Mouse (Mus musculus): ENCODE results near the gene Runx1.
A peak's percentile ranks its signal among the peaks of the same experiment; 100 is the strongest.

Gene Runx1

GRCm38 (mm10) chr16:92744172-92744777 is 81.7 kb downstream of the Runx1 start:
- no peak for DNase-seq

DNA sequence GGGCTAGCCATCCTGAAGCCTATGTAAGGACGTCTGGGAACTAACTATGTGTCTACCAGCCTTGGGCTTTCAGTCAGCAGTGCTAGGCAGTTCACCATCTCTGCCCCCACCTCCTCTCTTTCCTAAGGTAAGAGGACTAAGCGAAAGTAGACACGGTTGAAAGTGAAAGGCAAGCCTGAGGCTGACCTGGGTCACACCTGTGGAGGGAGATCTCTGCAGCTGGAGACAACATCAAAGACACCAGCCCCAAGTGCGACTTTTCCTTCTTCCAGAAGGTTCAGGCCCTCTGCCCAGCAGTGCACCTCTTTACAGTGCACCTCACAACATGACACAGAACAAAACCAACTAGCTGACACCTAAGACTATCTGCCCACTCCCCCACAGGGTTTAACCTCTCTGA is 82.2 kb downstream of the Runx1 start:
- DNase-seq, result no peak

DNA sequence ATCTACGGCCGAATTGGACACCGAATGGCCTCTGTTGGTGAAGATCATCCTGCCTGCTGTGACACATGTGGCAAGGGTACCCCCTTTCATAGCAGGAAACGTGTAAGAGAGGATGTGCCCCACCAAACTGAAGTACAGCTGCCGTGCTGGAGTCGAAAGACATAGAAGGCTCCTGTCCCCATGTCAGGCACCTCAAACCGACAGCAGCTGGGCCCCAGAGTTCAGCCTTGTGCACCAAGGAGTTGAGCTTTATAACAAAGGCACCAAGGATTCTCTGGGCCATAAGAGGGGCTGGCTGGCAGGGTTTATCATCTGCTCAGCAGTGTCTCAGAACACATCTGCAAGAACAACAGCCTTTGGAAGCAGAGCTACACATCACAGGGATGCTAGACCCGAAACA is 84.6 kb downstream of the Runx1 start:
- DNase-seq, result no peak

- DNase-seq, result no peak
These were observed 85.4 kb downstream of the Runx1 start for GRCm38 (mm10) chr16:92740541-92740940.

- no peak for DNase-seq
These were observed 86.0 kb downstream of the Runx1 start for GRCm38 (mm10) chr16:92739997-92740396.

GRCm38 (mm10) chr16:92739071-92739793 is 86.7 kb downstream of the Runx1 start:
- no peak for DNase-seq

DNA sequence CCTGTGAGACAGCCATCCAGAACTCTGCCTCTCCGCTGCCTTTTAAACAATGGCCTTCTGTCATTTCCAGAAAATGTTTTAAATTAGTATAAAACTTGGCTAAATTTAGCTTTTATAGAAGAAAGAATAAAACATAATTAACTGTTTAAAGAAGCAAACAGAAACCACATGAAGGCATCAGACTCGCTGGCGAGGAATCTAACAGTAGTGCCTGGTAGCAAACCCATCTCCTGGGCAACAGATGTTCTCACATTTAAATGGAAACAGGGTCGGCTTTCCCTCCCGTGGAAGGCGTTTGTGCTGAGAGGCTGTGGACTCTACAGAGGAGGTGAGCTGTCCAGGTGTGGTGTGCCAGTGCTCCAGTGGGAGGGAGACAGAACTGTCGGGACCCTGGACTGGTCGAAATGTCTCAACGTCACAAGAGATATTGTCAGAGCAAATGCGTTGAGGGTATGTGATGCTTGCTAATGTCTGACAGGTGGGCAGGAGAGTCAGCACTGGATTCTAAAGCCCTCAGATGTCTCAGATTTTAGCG is 87.4 kb downstream of the Runx1 start:
- DNase-seq, result no peak

DNA sequence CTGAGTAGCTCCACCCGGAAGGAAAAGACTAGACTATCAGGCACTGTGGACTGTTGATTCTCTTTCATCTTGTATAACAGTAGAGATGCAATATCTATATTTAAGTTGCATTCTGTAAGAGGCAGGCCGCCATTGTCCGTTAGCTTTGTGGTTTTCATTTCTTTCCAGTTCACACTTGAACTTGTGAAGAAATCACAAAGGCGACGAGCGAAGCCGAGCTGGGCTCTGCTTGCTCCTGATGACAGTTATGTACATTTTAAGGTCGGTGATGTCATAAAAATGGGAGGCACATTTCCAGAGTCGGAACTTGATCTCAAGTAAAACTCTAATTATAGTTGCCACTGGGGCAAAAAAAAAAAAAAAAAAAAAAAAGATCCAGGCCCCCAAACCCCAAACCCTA is 99.1 kb downstream of the Runx1 start:
- no peak for DNase-seq

DNA sequence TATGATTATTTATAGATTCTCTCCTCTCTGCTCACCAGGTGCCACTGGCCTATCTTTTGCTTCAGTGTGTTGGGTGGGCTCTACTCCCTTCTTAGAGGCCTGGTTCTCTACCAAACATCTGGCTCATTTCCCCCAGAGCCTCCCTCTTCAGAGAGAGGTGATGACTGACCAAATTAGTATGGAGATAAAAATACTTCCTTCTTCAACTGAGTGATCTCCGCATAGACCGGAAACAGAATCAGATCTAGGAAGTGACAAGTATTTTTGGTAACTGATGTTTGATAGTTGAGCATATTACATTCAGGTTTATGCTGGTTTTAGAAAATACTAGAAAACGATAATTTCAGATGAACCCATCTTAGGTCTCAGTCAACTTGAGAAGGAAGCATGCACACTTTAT is 101.4 kb downstream of the Runx1 start:
- no peak for DNase-seq

DNA sequence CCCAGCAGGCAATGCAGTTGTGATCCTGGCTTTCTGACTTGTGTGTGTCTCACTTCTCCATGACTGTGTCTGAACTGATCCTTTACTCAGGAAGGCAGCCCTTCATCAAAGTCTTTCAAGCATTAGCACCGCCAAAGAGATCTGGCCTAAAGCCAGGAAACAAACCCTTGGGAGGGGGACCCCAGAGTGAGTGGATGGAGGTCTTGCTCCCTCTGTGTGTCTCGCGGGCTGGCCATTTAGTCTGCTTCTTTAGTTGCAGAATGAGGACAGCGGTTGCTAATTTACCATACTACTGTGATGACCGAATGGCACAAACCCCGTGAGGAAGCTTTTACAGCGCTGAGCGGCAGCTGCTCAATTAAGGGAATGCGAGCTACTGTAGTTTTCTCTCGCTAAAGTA is 105.3 kb downstream of the Runx1 start:
- no peak for DNase-seq

DNA sequence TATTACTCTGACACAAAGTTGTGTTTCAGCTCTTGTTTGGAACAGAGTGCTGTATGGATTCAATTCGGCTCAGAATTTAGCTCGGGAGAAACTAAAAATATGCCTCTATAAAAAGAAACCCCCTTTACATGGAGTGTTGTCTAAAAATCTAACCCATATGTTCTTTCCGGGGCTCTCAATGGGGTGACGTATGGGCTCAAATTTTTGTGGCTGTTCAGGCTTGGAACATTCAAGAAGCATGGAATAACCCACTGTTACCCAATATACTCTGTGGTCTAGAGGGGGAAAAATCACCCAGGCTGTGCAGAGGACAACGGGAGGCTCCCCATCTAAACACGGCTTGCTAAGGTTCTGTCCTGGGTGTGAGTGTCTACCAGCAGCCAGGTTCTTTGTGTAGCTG is 106.2 kb downstream of the Runx1 start:
- DNase-seq, result no peak

GRCm38 (mm10) chr16:92715599-92716483 is 110.1 kb downstream of the Runx1 start:
- DNase-seq, result no peak

GRCm38 (mm10) chr16:92710161-92710560 is 115.8 kb downstream of the Runx1 start:
- no peak for DNase-seq

DNA sequence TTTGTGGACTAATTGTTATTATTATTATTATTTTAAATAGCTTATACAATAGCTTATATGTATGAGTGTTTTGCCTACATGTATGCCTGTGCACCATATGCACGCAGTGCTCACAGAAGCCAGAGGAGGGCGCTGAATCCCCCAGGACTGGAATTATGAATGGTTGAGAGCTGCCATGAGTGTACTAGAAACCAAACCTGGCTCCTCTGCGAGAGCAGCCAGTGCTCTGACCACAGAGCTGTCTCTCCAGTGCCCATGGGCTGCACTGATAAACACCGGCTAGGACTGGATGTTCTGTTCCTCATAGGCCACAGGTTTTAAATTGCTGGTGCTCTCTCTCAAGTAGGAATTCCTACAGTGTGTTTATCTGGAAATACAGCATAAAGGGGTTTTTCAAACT is 117.2 kb downstream of the Runx1 start:
- DNase-seq, result no peak

DNA sequence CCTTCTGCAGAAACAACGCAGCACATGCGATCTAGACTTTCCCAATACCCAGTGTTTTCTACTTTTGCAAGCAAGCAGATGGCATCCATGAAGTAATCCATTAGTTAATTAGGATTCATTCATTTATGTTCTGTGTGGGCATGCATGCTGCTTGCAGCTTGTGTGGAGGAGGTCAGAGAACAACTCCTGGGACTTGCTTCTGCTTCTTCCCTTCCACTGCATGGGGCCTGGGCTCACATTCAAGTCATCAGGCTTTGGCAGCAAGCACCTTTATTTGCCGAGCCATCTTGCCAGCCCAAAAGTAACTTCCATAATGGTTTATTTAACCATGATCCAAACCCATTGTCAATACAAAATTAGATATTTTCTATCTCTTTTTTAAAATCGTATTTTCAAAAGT is 118.2 kb downstream of the Runx1 start:
- DNase-seq, result no peak

DNA sequence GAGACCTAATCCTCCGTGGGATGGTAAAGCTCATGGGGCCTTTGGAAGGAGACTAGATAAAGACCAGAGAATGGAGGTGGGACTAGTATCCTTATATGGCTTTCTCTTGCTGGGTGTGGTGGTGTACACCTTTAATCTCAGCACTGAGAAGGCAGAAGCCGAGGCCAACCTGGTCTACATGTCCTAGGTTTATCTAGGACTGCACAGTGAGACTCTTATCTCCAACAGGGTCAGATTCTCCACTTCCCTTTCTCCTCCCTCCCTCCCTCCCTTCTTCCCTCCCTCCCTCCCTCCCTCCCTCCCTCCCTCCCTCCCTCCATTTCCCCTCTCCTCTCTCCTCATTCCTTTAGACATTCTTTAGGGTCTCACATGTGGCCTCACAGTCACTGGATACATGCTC is 118.8 kb downstream of the Runx1 start:
- DNase-seq, result no peak

DNA sequence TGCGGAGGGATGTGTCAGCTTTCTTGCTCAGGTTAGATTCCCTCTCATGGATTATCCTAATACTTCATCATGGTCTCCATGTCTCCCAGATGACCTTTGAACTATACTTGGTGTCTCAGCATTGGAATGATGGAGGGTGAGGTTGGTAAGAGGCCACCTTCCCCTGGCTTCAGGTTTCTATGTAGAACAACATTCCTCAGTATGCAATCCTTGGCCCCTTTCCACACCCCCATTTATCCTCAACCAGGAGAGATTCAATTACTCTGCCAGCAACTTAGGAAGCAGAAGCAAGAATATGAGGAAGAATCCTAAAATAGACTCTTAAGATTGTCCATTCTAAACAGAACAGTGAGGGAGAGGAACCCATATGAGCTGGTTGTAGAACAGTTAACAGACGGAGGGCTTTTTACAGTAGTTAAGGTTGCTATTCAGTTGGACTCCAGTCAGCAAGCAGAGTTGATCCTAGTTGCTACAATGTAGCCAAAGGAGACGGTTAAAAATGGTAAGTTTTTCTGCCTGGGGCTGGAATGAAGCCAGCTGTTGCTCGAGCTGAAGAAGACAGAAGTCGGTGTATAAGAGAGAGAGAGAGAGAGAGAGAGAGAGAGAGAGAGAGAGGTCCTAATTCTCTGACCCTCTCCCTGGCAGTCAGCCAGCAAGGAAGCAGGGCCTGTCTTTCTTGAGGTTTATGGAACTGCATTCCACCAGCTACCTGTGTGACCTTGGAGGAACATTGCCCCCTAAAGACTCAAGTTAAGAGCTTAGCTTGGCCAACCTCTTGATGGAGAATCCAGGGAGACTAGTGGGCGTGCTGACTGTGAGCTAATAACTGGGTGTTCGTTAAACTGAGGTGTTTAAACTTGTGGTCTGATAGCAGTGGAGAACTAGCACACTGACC is 120.1 kb downstream of the Runx1 start:
- DNase-seq, result no peak

DNA sequence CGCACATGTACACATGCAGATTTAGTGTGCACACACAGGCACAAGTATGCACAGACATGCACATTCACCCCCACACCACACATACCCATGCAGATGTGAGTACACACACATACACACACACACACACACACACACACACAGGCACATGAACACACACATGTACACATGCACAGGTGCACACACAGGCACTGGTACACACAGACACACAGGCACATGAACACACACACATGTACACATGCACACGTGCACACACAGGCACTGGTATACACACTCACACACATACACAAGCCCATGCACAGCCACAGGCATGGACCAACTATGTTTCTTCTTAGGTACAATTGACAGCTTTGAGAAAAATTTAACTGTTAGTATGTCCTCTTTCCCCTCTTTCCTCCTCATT is 122.1 kb downstream of the Runx1 start:
- DNase-seq, result no peak

DNA sequence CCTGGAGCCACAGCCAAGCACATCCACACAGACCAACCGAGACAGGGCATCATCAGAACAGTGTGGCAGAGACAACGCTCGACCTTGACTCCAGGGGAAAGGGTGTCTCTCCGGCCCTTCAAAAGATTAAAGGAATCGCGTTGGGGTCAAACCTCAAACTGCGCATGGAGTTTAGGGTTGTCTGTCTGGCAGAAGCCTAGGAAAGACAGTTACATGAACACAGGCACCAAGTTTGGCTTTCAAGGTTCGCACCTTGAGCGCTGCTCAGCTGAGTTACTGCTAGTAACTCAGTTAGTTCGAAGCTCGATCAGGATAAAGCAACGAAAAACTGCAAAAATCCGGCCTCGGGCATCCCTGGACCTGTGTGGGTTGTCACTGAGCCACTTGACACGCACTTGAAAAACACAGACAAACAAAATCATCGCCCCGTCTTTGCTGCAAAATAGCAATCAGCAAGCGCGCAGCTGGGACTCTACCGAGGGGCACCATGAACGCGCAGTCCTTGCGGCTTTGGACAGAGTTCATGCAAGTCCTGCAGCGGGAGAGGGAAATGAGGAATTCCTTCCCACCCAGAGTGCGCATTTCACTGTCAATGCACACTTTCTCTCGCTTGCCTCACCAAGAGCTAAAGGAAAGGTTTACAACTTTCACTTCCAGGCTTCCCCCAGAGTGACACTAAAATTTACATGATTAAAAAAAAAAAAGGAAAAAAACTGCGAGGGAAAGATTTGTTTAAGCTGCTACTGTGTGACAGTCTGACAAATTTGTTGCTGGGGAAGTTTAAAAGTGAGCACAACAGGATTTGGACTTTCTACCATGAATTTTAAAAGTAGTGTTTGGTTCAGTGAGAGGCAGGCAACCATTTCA is 126.2 kb downstream of the Runx1 start:
- DNase-seq, result no peak

DNA sequence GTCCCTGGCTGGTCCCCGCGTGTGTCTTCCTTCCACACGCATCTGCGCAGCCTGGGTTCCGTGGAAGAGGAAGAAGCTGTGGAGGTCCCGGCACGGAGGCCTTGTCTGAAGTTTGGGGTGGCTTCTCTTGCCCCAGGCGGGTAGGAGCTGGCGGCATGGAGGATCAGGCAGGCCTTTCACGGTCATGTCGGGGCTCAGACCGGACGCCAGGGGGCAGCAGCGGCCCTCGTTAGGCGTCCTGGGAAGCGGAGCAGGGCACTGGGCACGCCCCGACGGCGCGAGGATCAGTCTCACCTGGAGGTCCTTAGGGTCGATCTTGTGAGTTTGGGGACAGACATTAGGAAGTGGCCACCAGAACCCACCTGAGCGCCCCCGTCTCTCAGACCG is 127.3 kb downstream of the Runx1 start:
- DNase-seq, result peak; percentile 62

- DNase-seq, result no peak
These were observed 128.0 kb downstream of the Runx1 start for GRCm38 (mm10) chr16:92697737-92698611.

Measured in cerebellum, adult 9-10 months (tissue).